Mouse (Mus musculus): ENCODE measurements around the gene Cnot9. TPM values are rescaled to one million over a fixed set of nuclear protein-coding genes. Genes with fewer than 3 reads are reported as not detected.

The Cnot9 gene
- total RNA-seq, 2 experiments from 2014 or later = 12.0 to 16.3 TPM

DNA sequence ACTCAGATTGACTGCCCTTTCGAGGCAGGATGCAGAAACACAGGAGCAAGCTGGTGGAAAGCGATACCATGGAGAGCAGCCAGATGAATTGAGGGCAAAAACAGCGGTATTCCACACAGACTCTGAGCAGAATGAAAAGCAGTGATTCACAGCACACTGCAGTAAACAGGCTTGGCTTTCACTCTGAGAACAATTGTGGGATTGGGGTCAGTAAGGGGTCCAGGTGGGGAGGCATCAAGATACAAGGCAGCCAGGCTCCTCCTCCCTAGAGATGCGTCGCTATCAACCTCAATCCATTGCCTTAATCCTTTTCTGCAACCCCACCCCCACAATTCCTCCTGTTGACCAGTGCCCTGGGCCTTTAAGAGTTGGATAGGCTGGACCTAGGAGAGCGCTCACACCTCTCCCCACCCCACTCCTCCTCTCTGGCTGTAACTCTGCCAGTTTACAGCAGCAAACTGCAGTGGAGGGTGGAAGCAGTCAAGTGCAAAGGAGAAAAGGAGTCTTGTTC lies 36.6 kb downstream of the Cnot9 start, which contains the start of gene Plcd4:
Plcd4 (plus strand) TSS at position 438 of the 511 bp plus-strand sequence.
- intact Hi-C loops (cut with DNase I) = loop anchor here (5.0 kb wide), 1 partner anchor 35 kb away; the partner anchor contains the start of gene Cnot9
- H3K27ac ChIP-seq = peak within 1 kb of the TSS; percentile 91
- peak; percentile 72 for DNase-seq
- peak within 1 kb of the TSS; percentile 76 for H3K4me3 ChIP-seq
- TF ChIP-seq CTCF (IDR thresholded peaks at IDR 0.05) = no peak

DNA sequence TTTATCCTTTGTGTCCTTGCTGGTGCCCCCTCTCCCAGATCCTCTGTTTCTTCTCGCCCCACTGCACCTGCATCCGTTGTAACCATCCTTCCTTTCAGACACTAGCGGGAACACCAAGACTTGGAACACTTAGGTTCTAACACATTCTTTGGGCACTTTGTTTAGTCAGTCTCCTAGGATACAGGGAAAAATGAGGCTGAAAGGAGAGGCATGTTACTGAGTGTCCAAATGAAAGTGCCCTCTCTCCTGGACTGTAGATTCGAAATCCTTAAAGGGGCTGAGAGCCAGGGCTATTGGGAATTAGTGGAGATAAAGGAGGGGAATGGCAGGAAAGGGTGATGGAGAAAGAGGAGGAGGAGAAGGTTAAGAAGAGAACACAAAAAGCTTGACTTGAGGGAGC lies 38.3 kb downstream of the Cnot9 start, which contains the start of gene Usp37:
Usp37 (minus strand) TSS at position 101 of the 400 bp plus-strand sequence.
- DNase-seq = no peak
- Histone ChIP-seq H3K4me3 (peak within 1 kb of the TSS; percentile 76), H3K27ac (peak within 1 kb of the TSS; percentile 91)
- intact Hi-C loops (cut with DNase I) = loop anchor here (5.0 kb wide), 1 partner anchor 37 kb away; the partner anchor contains the start of gene Cnot9
- TF ChIP-seq CTCF (IDR thresholded peaks at IDR 0.05) = no peak

DNA sequence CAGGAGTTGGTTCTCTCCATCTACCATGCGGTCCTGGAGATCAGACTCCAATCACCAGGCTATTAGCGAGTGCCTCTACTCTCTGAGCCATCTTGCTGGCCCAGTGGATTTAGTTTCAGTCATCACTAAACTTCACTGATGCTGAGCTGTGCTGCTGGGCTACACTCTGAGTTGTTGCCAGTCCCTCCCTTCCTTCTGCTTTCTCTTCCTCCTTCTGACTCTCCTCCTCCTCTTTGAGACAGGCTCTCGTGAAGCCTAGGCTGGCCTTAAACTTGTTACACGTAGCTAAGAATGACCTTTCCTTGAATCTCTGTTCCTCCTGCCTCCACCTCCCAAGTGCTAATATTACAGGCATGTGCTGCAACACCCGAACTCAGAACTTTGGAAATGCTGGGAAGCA lies 53.2 kb downstream of the Cnot9 start:
- Histone ChIP-seq H3K27ac (no peak overlapping the region), H3K4me3 (no peak overlapping the region)
- intact Hi-C loops (cut with DNase I) = no loop called here
- no peak for TF ChIP-seq CTCF (IDR thresholded peaks at IDR 0.05)
- DNase-seq = no peak

DNA sequence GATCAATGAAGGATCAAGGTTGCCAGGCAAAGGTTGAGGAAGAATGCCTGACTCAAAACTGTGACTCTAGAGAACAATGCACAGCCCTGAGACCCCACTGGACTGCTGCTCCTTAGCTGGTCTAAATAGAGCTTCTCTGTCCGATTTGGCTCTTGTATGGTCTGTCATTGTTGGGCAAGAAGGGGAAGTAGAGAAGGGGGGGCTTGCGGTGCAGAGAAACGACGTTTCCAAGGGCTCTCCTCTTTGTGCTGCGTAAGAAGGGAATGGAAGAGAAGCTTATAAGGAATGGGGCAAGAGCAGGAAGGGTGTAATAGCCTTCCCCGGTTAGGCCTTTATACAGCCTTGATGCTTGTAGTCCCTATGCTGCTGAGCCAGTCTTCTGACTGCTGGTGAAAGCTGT lies 60.0 kb downstream of the Cnot9 start:
- Histone ChIP-seq H3K4me3 (no peak overlapping the region), H3K27ac (no peak overlapping the region)
- DNase-seq = no peak
- TF ChIP-seq CTCF (IDR thresholded peaks at IDR 0.05) = no peak
- intact Hi-C loops (cut with DNase I) = no loop called here

DNA sequence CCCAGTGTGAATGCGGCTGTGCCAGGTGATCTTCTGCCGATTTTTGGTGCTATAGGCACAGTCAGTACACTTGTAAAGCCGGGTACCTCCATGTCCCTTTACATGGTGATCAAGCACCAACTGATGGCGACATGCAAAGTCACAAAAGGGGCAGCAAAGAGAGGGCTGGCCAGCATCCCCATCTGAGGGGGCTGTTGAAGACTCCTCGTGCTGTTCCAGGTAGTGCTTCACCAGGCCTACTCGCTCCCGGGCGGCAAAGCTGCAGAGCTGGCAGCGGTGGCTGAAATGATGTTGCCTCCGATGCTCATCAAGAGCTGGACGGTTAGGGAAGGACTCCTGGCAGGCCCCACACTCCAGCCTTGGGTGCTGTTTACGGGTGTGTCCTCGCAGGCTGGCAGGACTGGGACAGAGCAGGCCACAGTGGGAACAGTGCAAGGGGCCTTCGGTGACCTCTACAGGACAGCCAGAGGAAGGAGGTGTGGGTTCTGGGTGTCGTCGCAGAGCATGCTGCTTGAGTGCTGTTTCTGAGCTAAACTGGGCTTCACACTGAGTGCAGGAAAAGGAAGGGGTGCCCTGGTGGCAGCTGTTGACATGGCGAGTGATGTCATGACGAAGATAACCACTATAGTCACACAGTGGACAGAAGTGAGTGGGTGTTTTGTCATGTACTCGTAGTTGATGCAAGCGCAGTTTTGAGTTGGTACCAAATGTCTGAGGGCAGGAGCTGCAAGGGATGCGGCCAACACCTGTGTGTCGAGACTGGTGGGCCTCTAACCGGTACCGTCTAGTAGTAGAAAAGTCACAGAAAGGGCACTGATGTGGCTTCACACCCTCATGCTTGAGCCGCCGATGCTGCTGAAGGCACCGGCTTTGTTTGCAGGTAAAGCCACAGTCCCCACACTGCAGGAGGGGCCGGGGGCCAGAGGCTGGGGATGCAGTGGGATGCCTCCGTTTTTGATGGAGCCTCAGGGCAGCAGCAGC lies 64.2 kb downstream of the Cnot9 start:
- peak; percentile 46 for DNase-seq

More for the DNA sequence above, 64.2 kb downstream of the Cnot9 start:
- H3K4me3 ChIP-seq = no peak overlapping the region
- H3K27ac ChIP-seq = no peak overlapping the region
- intact Hi-C loops (cut with DNase I) = no loop called here
- TF ChIP-seq CTCF (IDR thresholded peaks at IDR 0.05) = peak; percentile 5; the same call in 1 of the 2 replicates

Other genes starting within 250 kb of the Cnot9 start
- not detected for gene Gpbar1, start 227.5 kb upstream of the Cnot9 start, total RNA-seq (2021)
- gene Aamp, start 221.3 kb upstream of the Cnot9 start, total RNA-seq (2021) = 10 to 100 TPM; 69.4 to 76.1 TPM
- gene Pnkd, start 221.1 kb upstream of the Cnot9 start, total RNA-seq (2021) = 10 to 100 TPM; 45.4 to 70.5 TPM
- 10 to 100 TPM; 35.2 to 35.4 TPM for gene Tmbim1, start 200.4 kb upstream of the Cnot9 start, total RNA-seq (2021)
- under 1 TPM in 1 of 2 experiments, not detected in 1; 0.13 TPM for gene Catip, start 143.9 kb upstream of the Cnot9 start, total RNA-seq (2021)
- gene Slc11a1, start 130.9 kb upstream of the Cnot9 start, total RNA-seq (2021) = 1 to 10 TPM; 3.8 to 5.6 TPM
- gene Ctdsp1, start 114.5 kb upstream of the Cnot9 start, total RNA-seq (2021) = 100 to 1,000 TPM in 1 of 2 experiments, 10 to 100 TPM in 1; 92.2 to 111 TPM
- gene Vil1, start 96.7 kb upstream of the Cnot9 start, total RNA-seq (2021) = not detected
- 100 to 1,000 TPM in 1 of 2 experiments, 10 to 100 TPM in 1; 67.8 to 126 TPM for gene Plcd4, start 36.8 kb downstream of the Cnot9 start, total RNA-seq (2021)
- gene Usp37, start 38.2 kb downstream of the Cnot9 start, total RNA-seq (2021) = 1 to 10 TPM; 8.7 to 9.0 TPM
- gene Zfp142, start 82.2 kb downstream of the Cnot9 start, total RNA-seq (2021) = 10 to 100 TPM in 1 of 2 experiments, 1 to 10 TPM in 1; 8.1 to 15.5 TPM
- 10 to 100 TPM; 16.9 to 26.2 TPM for gene Bcs1l, start 82.2 kb downstream of the Cnot9 start, total RNA-seq (2021)
- 10 to 100 TPM; 18.9 to 20.2 TPM for gene Rnf25, start 95.3 kb downstream of the Cnot9 start, total RNA-seq (2021)
- under 1 TPM; 0.17 to 0.20 TPM for gene Stk36, start 95.4 kb downstream of the Cnot9 start, total RNA-seq (2021)
- 10 to 100 TPM; 11.7 to 19.7 TPM for gene Ttll4, start 155.7 kb downstream of the Cnot9 start, total RNA-seq (2021)
- gene Cyp27a1, start 207.5 kb downstream of the Cnot9 start, total RNA-seq (2021) = 10 to 100 TPM; 37.7 to 75.4 TPM
- 100 to 1,000 TPM in 1 of 2 experiments, 10 to 100 TPM in 1; 61.6 to 111 TPM for gene Prkag3, start 243.2 kb downstream of the Cnot9 start, total RNA-seq (2021)

Measured in gastrocnemius, adult 2 months (tissue).